Mouse (Mus musculus) C2C12 (cell line): ENCODE measurements around the gene Bahcc1. TPM values are rescaled to one million over a fixed set of nuclear protein-coding genes. Genes with fewer than 3 reads are reported as not detected.

Experiments
- H3K27me3 ChIP-seq: one replicate; pipeline ENCODE4 v1.6.1; 2011; ENCODE audit not compliant: control insufficient read depth, insufficient read depth, insufficient read length
- H3K36me3 ChIP-seq: one replicate; pipeline ENCODE4 v1.6.1; 2011; ENCODE audit not compliant: control insufficient read depth, insufficient read depth
- H3K4me3 ChIP-seq: one replicate; pipeline ENCODE4 v1.5.1; 2011; ENCODE audit warnings: mild to moderate bottlenecking, control low read depth; ENCODE audit not compliant: poor library complexity, insufficient read depth, severe bottlenecking
- H3K79me2 ChIP-seq: one replicate; pipeline ENCODE4 v1.6.1; 2011; ENCODE audit not compliant: control insufficient read depth, insufficient read depth
- H3K79me3 ChIP-seq: one replicate; pipeline ENCODE4 v1.6.1; 2011; ENCODE audit warnings: low read depth, control low read depth
- H3ac ChIP-seq: one replicate; pipeline ENCODE3; 2011; ENCODE audit warnings: low read depth; ENCODE audit not compliant: control insufficient read depth, insufficient read length
- CEBPB ChIP-seq: IDR thresholded peaks from one replicate; pipeline ENCODE4 v1.6.1; 2011; ENCODE audit warnings: low read depth, mild to moderate bottlenecking, control low read depth, moderate library complexity
- CTCF ChIP-seq: IDR thresholded peaks from one replicate; pipeline ENCODE4 v1.5.1; 2011; ENCODE audit not compliant: control insufficient read depth, insufficient read depth, insufficient read length
- FOSL1 ChIP-seq: IDR thresholded peaks from one replicate; pipeline ENCODE4 v1.8.0; 2011; ENCODE audit warnings: mild to moderate bottlenecking, low read length; ENCODE audit not compliant: poor library complexity, insufficient read depth, severe bottlenecking
- MAX ChIP-seq: IDR thresholded peaks from one replicate; pipeline ENCODE4 v1.6.1; 2011; ENCODE audit warnings: mild to moderate bottlenecking, control low read depth
- MYOD1 ChIP-seq: IDR thresholded peaks from one replicate; pipeline ENCODE4 v1.6.1; 2011; ENCODE audit warnings: low read depth; ENCODE audit not compliant: control insufficient read depth, insufficient read length
- MYOG ChIP-seq: IDR thresholded peaks from one replicate; pipeline ENCODE4 v1.6.1; 2011; ENCODE audit not compliant: control insufficient read depth, insufficient read length; ENCODE audit errors: extremely low read depth
- USF1 ChIP-seq: IDR thresholded peaks from one replicate; pipeline ENCODE4 v1.6.1; 2011; ENCODE audit warnings: low read depth, mild to moderate bottlenecking, control low read depth, moderate library complexity
- polyA plus RNA-seq: library from polyadenylated mRNA; unstranded; fragments of >200 nt; fragmentation: generic; extraction: Trizol; gene quantifications from one replicate; pipeline ENCODE4 v1.2.1, GENCODE M21; 2012; ENCODE audit warnings: missing spikeins

Bahcc1 gene
- polyA plus RNA-seq, 1 experiment, result 10.8 TPM

GRCm38 (mm10) chr11:120268195-120268967 lies 35.6 kb downstream of the Bahcc1 start:
- H3K79me2 ChIP-seq, result peaks cover 53% of the 10 kb centered on the region
- H3K79me3 ChIP-seq, result peaks cover 9% of the 10 kb centered on the region
- no peak overlapping the region for H3K4me3 ChIP-seq
- peaks cover 16% of the 10 kb centered on the region for H3K36me3 ChIP-seq
- no peak overlapping the region for H3ac ChIP-seq
- no peaks in the 10 kb centered on the region for H3K27me3 ChIP-seq
- TF ChIP-seq CEBPB, result no peak
- TF ChIP-seq USF1, result no peak

GRCm38 (mm10) chr11:120269007-120269406 lies 36.3 kb downstream of the Bahcc1 start:
- Histone ChIP-seq H3K36me3 (peaks cover 18% of the 10 kb centered on the region), H3K27me3 (no peaks in the 10 kb centered on the region), H3K79me2 (peaks cover 47% of the 10 kb centered on the region), H3ac (no peak overlapping the region), H3K4me3 (no peak overlapping the region), H3K79me3 (peaks cover 8% of the 10 kb centered on the region)
- TF ChIP-seq MYOD1 (peak; percentile 23), MYOG (no peak)

- H3K79me2 ChIP-seq, result peaks cover 41% of the 10 kb centered on the region
- TF ChIP-seq CTCF, result no peak
- TF ChIP-seq FOSL1, result no peak
- TF ChIP-seq MYOD1, result peak; percentile 99
- peak; percentile 68 for TF ChIP-seq MAX
- no peaks in the 10 kb centered on the region for H3K27me3 ChIP-seq
- H3ac ChIP-seq, result no peak overlapping the region
- peaks cover 6% of the 10 kb centered on the region for H3K79me3 ChIP-seq
- H3K36me3 ChIP-seq, result peaks cover 22% of the 10 kb centered on the region
- no peak overlapping the region for H3K4me3 ChIP-seq
These were observed 36.9 kb downstream of the Bahcc1 start for GRCm38 (mm10) chr11:120269498-120270104.

GRCm38 (mm10) chr11:120279335-120279734 lies 46.6 kb downstream of the Bahcc1 start:
- Histone ChIP-seq H3K79me3 (no peaks in the 10 kb centered on the region), H3K36me3 (peaks cover 72% of the 10 kb centered on the region), H3ac (no peak overlapping the region), H3K27me3 (no peaks in the 10 kb centered on the region), H3K4me3 (no peak overlapping the region), H3K79me2 (no peaks in the 10 kb centered on the region)
- TF ChIP-seq MAX, result no peak
- no peak for TF ChIP-seq MYOD1
- TF ChIP-seq MYOG, result no peak
- TF ChIP-seq FOSL1, result no peak
- no peak for TF ChIP-seq USF1
- TF ChIP-seq CEBPB, result no peak

- H3K4me3 ChIP-seq, result no peak overlapping the region
- H3K79me2 ChIP-seq, result no peaks in the 10 kb centered on the region
- TF ChIP-seq MYOG, result no peak
- TF ChIP-seq CTCF, result peak; percentile 54
- no peaks in the 10 kb centered on the region for H3K79me3 ChIP-seq
- no peaks in the 10 kb centered on the region for H3K27me3 ChIP-seq
- no peak overlapping the region for H3ac ChIP-seq
- H3K36me3 ChIP-seq, result peaks cover 67% of the 10 kb centered on the region
These were observed 47.6 kb downstream of the Bahcc1 start for GRCm38 (mm10) chr11:120280281-120280773.

GRCm38 (mm10) chr11:120280774-120281173 lies 48.0 kb downstream of the Bahcc1 start:
- H3K79me2 ChIP-seq, result no peaks in the 10 kb centered on the region
- no peaks in the 10 kb centered on the region for H3K27me3 ChIP-seq
- H3K36me3 ChIP-seq, result peaks cover 70% of the 10 kb centered on the region
- TF ChIP-seq FOSL1 (no peak), USF1 (no peak), MYOG (no peak), MYOD1 (no peak), CTCF (no peak), CEBPB (no peak)
- no peak overlapping the region for H3K4me3 ChIP-seq
- H3K79me3 ChIP-seq, result no peaks in the 10 kb centered on the region
- no peak overlapping the region for H3ac ChIP-seq
